Mouse (Mus musculus) cortical plate, adult 2 months (tissue): ENCODE measurements around the gene Zfp825.
"Not testable (repeated sequence)": the region's sequence is repeated elsewhere in the genome, so short reads cannot be mapped to it uniquely, and the experiment has no call there.

Experiments used
- CTCF ChIP-seq: fragments of 200-500 bp; IDR thresholded peaks from 2 replicates; pipeline ENCODE4 v1.5.1; 2011; ENCODE audit warnings: mild to moderate bottlenecking, control low read depth, low read length; ENCODE audit not compliant: insufficient read depth; ENCODE audit errors: extremely low read depth
- POLR2A ChIP-seq: fragments of 200-500 bp; IDR thresholded peaks from 2 replicates; pipeline ENCODE4 v1.6.1; 2011; ENCODE audit warnings: mild to moderate bottlenecking, low read length, control low read depth; ENCODE audit not compliant: insufficient read depth; ENCODE audit errors: extremely low read depth

DNA sequence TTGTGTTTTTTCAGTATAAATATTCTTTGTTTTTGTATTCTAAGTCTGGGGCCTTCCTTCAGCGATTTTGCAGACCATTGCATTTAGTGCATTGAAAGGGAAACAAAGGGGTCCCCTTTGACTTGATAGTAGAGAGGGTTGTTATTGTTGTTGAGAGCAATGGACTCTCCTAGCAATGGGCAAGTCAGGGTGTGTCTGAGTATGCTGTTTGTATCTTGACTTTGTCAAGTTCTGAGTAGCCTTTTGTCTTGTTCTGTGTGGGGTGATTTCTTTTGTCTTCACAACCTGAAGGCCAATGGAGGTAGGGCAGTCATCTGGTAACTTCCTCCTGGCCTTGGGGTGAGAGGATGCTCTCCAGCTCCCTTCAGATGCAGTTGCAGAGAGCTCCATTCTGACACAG lies 9.1 kb upstream of the Zfp825 start:
- TF ChIP-seq CTCF, POLR2A: not testable (repeated sequence)
